Mouse (Mus musculus) gastrocnemius, adult 8-10 months (tissue): ENCODE results near the gene Kcnc1. TPM values are rescaled to one million over a fixed set of nuclear protein-coding genes. Genes with fewer than 3 reads are reported as not detected.

Experiments used
- DNase-seq, 2 experiments: peaks; one replicate each; pipeline ENCODE4 v3.0.0; 2022; ENCODE audit warnings: low spot score in 2 of 2
- total RNA-seq, 4 experiments: library from RNA; stranded (reverse); gene quantifications; 2 replicates each; pipeline ENCODE4 v1.2.4; 2022

Kcnc1 gene
- total RNA-seq, 4 experiments from 2014 or later: 37.5 to 53.5 (median 49.3) TPM

DNA sequence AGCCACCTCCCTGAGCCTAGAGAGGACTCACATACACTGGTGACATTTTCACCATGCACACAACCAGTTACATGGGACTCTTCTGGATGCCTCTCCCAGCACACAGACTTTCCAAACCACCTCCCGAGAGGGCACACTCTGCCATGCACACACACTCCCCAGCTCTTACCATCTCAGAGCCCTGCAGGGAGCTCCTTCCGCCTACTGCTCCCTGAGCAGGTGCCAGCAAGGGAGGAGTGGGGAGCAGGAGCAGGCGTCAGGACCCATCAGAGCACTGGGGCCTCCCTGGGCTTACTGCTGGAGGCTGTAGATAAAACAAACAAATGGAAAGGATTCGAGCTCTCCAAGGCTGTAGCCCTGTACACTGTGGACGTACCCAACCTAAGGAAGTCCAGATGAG lies 25.2 kb downstream of the Kcnc1 start:
- no peak for DNase-seq

DNA sequence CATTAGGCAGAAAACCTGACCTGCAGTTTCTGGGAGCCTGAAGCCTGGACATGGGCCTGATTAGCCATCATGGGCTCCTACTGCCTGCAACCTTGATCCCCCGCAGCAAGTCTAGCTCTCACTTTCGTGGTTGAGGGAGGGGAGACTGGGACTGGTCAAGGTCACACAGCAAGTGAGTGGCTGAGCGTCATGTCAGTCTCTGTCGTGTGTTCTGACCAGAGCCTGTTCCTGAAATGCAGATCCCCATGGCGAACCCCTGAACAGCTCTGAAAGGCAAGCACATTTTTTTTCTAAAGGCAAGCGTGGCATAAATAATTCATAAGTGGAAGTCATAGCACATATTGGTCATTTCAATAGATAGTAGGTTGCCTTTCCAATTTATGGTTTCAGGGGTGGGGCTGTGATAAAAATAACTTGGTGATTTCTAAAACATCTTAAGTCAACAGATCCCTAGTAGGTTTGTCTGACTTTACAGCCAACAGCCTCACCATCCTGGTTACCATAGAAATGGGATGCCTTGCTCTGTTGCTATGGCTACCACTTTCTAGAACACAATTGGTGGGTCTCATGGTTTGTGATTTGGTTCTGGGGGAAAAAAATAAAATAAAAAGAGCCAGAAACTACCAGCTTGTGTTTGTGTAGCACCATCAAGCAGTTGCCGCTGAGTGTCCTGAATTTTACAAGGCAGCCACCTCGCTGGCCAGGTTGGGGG lies 25.9 kb downstream of the Kcnc1 start:
- no peak for DNase-seq

DNA sequence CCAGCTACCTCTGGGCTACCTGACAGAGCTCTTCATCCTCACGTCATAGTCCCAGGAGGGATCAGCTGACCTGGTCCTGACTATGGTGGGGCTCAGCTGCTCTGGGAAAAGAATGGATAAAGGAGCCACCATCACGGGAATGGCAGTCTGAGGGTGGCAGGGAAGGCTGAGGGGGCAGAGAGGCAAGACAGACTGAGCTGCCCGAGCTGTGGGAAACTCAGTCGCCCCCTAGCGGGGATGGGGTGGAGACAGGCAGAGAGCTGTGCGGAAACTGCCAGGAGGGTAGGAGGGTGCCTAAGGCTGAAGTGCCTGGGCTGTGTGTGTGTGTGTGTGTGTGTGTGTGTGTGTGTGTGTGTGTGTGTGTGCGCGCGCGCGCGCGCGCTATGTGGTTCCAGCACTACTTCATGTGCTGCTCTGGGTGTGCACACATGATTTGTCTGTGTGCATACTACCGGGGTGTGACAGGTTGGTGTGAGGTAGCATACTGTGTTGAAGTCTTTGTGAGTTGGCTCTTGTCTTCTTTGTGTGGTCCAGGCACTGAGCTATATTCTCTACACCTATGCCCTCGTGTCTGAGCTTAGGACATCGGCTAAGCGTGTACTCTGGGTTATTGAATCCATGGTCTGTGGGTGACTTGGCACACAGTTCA lies 26.6 kb downstream of the Kcnc1 start:
- peak in 1 of 2 experiments; percentile 62 for DNase-seq

DNA sequence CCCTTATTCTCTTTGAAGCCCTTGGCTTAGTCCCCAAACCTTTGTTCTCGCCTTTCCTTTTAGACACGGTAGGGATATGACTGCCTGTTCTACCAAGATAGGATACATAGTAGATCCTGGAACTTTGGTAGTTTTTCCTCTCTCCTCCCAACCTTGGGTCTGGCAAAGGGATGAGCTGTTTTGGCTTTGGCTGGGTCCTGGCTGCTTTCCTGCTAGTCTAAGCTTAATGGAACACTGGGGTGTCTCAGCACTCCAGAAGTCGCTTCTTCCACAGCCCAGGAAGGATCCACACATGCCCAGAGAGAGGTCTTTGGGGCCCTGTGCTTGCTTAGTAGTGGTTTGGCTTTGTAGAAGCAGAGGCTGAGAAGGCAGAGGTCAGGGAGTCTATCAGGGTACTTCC lies 27.7 kb downstream of the Kcnc1 start:
- DNase-seq: no peak

DNA sequence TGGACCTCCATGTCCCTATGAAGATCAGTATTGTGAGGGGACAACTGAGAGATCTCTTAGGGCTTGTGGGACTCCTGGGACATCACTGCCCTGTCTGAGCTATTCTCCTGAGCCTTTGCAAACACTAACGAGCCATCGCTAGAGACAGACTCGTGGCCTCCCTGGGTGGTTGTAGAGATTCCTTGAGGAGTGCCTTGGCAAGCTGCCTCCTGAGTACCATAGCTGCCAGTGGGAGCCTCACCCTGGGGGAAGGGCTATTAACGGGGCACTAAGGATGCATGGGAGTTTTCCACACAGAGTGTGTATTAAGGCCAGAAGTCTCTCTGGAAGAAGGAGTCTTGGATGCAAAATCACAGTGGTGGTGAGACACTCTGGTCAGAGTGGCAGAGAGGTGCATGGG lies 28.7 kb downstream of the Kcnc1 start:
- no peak for DNase-seq

DNA sequence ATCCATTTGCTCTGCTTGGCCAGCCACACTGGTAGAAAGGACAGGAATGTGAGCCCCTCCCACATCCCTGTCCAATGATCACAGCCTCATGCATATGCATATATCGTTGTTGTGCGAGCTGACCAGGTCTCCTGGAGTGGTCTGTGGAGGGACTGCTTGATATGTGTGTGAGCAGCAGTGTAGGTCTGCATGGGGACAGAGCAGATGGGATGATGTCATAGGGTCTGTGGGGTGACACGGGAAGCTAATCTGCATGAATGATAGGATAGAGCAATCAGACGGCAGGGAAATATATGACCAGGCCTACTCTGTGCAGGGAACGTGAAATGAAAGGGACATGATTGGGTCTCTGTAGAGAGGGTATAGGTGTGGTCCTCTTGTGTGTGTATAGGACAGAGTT lies 37.6 kb downstream of the Kcnc1 start:
- DNase-seq: no peak

DNA sequence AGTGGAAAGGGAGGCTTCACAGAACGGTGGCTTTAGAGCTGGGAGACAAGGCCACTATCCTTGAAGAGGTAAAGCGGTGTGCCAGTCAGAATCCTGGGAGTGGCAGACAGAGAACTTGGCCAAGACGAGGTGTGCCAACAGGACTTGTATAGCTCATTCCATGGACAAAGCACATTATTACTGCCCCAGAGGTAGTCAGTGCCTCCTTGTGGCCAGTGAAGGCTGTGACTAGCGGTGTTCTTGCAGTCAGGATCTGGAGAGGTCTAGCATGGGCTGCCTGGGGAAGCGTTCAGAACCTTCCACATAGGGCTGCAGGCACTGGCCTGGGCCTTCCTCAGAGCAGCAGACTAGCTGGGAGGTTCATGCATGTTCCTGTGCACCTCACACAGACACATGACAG lies 39.5 kb downstream of the Kcnc1 start:
- DNase-seq: peak in 1 of 2 experiments; percentile 31

DNA sequence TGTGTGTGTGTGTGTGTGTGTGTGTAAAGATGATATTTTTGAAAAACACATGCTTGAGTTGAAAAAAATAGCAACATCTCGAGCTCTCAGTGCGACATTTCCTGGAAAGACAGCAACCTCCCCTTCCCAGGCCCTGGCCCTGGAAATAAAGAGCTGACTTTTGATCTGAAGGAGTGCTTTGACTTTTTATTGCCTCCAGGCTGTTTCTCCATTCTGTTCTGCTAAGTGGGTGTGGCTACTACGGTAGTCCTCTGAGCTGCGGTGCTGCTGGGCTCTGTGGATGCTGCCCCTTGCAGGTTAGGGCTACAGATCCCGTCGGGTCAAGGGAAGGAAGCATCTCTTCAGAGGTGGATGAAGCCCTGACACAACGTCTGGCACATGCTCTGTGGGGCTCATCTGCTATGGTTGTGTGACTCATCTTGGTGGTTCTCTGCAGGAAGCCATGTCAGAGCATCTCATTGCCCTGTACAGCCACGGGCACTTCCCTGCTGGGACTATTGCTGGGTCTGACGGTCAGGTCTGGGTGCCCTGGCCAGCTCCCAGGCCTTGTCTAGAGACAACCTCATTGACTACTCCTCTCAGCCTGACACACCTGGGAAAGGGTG lies 42.3 kb downstream of the Kcnc1 start:
- DNase-seq: no peak

DNA sequence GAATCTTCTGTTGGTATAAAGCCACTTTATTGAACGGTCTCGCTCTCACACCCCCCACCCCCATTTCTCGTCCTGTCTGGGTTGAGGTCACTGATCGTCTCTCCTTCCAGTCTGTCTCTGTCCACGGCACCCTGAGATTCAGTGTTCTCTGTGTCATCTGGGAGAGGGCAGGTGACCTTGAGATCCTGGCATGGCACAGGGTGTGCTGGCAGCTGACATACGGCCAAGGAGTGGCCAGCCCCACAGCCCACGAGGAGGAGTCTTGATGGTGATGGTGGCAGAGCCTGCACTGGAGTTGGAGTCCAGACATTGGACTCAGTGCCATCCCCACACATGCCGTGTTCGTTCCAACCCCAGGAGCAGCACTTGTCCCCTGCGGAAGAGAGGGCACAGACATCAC lies 46.9 kb downstream of the Kcnc1 start:
- DNase-seq: no peak

DNA sequence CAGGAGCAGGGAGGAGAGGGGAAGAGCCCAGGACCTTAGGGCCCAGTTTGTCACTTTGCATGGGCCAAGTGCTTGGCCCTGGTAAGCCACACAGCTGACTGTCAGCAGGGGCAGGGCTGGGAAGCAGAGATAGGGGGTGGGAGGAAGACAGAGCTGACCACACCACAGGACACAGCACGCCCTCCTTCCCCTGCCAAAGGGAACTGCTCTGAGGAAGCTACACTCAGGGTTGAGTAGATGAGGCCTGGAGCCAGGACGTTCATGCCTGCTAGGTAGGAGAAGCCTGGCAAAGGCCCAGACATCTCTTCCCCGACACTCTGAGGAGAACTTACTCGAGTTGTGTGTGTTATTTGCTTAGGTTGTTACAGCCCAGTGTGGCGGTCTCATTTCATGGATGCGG lies 49.6 kb downstream of the Kcnc1 start:
- no peak for DNase-seq

DNA sequence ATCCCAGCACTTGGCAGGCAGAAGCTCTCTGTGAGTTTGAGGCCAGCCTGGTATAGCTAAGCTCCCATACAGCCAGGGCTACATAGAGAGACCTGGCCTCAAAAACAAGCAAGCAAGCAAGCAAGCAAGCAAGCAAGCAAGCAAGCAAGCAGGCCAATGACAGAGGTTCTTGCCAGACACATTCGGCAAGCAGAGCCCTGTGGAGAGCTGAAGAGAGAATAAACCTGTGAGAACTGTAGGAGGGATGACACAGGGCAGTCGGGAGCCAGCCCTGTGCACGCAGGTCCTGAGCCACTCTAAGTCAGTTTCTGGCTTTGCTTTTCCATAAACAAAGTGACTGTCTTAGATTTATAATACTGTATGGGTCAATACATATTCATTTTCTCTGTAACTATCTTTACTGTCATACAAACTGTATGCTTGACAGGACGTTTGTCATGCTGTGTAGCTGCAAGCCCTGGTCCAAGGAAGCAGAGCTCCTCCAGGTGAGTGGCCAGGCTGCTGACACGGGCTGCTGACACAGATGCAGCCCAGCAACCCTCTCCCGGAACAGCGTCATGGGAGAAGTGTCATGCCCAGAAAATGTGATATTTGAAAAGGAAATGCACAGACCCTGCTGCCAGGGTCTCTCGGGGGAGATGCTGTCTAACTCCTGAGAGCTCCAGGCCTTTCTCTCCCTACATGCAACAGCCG lies 51.3 kb downstream of the Kcnc1 start:
- no peak for DNase-seq

DNA sequence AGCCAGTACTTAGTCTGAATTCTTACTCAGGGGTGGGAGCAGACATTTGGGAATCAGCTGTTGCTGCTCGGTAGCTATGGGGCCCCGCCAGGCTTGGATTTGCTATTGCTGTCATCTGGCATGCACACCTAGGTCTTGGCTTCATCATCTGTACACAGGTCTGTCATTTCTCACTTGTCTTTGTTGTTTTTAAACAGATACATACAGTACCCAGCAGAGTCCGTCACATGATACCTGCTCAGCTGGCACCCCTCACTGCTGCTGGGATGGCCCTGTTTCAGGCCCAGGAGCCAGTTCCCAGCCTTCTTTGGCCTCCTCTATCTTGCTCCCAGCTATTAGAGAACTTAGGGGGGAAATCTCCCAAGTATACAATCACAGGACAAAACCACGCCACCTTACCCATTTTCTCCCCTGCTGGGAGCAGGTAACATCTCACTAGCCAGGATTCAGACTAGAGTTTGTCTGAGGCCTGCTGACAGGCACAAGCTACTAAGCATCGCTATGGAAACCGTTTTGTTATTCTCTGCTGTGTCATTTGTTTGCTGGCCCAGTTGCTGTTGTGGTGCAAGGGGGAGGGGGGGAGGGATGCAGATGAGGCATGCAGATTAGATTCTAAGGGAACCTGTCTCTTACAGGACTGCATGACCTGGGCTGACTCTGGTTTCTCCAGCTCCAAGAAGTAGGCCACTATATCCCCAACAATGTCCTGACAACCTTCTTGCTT lies 52.8 kb downstream of the Kcnc1 start:
- no peak for DNase-seq

DNA sequence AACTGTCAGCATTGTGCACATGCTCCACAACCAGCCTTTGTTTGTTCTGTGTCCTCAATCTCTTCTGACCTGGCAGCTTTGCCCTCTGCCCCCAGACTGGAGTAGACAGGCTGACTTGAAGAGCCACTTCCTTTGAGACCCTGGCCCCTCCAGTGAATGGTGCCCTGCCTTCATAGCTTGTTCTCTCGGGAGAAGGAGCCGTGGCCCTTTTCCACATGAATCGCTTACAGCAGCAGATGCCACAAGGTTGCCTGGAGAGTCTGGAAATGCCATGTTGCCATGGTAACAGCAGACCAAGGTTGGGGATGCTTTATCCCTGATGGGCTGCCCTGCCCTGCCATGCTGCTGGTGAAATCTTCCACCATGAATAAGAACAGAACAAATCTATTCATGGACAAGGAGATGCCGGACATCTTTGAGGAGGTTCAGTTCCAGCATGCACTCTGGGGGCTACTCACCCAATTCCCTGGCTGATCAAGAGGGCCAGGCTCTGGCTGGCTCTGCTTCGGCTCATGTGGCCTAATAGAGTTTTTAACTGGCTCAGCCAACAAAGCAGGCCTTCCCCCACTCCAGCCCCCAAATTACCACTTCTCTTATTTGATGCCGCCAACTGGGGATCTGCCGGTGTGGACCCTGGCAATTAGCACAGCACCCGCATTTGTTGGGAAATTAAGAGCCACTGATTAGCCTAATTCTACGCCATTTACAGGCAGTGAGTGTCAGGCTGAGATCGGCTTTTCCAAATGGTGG lies 57.8 kb downstream of the Kcnc1 start:
- DNase-seq: no peak

DNA sequence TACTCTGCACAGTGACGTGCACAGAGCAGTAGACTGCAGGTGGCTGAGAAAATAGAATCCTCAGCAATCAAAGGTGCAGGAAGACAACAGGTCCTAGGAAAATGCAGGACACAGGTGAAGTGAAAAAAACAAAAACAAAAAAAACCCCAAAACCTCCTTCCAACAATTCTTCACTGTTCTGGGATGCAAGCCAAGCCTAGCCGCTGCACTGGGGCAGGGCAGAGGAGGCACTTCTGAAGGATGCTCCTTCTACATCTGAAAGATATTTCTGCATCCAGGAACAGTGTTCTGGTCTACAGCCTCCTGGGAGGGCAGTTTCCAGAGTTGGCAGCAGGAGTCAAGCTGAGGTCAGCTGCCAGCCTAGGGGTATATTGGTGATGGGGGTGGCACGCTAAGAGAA lies 61.6 kb downstream of the Kcnc1 start:
- DNase-seq: no peak

DNA sequence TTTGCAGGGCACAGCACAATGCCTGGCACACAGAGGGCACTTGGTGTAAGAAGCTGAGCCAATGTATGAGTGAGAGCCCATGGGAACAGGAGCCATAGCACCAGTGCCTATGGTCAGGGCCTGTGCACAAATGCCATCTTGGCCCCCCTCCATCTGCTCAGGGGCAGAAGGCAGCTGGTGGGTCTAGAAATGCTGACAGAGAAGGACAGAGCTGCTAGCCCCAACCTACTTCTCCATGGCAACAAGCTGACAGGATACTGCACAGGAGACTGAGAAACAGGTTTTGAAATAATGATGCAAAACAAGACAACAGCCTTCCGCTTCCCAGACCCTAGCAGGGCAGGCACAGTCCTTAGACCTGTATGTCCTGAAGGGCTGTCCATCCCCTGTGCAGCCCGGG lies 62.9 kb downstream of the Kcnc1 start:
- no peak for DNase-seq

DNA sequence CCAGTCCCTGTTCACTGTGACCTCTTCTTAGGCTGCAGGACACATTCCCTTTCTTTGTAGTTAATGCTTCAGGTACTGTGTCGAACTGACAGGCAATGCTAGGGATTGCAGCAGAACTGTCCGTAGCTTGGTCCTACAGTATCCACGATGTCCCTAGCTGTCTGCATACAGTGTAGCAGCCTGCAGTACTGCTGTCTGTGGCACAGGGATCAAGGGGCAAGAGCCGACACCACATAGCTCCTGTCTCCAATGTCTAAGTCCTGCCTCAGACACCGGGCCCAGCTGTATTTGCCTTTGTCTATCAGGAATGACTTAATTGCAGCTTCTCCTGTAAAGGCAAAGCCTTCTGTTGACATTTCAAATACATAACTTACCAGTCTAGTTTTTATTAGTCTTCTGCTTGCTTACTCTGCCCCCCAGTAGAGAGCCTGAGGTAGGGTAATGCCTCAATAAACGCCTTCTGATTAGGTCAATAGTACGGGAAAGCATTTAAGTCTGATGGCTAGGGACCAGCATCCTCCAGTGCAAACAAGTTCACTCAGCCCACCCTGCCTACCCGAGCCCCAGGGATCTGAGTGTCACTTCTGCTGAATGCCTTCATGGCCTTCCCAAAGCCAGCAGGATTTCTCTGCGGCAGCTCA lies 63.4 kb downstream of the Kcnc1 start:
- no peak for DNase-seq

DNA sequence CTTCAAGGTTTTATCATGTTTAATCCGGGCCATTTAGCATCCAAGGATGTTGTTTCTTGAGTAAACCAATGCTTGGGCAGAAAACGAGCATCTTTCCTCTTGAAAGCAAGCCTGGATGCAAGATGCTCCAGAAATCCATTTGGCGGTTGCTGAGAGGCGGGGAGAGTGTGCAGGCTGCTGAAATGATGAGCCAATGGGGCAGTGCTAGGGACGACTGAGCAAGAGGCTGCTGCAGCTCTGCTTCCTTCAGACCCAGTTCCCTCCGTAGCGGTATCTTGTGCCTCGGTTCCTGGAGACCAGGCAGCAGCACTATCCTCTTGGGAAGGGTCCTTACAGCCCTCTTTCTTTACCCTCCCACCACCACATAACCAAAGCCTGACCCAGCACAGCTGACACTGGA lies 66.0 kb downstream of the Kcnc1 start:
- no peak for DNase-seq

DNA sequence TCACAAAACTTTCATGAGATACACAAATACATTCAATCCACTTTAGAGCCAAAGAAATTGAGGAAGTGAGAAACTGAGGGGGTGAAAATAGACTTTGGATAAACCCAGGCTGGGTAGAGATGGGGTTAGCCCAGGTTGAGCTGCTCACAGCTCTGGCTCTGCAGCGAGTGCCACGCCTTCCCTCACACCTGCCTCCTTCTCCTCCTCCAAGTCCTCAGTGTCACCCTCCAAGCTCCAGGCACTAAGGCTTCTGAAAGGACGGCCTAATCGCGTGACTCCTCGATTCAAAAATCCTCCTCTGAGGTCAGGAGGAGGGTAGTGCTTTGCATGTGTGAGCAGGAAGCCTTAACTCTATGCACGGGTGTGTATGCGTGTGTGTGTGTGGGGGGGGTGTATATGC lies 66.8 kb downstream of the Kcnc1 start:
- no peak for DNase-seq

DNA sequence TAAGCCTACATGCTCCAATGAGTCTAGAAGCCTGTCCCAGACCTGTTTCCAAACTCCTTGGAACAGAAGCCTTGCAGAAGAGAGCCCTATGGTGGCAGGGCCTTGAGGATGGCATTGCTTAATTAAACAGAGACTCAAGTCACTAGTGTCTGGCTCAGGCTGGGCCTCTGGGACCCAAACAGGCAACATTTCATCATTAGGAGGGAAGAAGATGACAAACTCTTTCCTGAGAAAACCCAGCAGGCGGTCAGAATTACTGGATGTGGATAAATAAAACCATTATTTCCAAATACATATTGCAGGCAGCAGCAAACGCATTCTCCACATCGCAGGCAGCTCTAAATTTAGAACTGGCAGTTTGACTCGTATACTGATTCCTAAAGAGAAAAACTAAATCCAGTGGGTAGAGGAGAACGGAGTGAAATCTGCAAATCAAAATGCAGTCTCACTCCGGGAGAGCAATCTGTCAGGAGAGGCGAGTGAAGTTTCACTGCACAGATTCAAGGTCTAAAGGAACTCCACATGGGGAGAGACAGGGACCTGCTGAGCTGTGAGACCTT lies 70.2 kb downstream of the Kcnc1 start:
- DNase-seq: no peak

DNA sequence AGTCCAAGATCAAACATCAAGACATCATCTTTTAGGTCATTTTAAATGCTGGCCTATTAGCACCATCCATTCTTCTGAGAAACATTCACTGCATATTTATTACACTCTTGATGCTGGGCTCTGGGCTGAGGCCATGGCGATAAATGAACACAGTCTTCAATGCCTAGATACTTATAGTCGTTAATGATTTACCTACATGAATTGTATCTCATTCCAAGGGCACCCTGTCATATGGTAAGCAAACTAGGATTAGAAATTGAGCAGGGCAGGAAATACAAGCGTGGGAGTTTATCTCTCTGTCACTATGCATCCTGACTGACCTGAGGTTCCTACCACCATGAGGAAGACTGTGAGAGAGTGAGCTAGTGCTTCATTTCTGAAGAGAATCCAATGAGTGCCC lies 73.2 kb downstream of the Kcnc1 start:
- no peak for DNase-seq
